Mouse (Mus musculus) cerebellum, adult 2 months (tissue): ENCODE results near the gene Cep350.

Experiments
- CTCF ChIP-seq: fragments of 200-500 bp; IDR thresholded peaks from 2 replicates; pipeline ENCODE4 v1.5.1; 2011; ENCODE audit warnings: low read depth, mild to moderate bottlenecking, control low read depth, low read length, moderate library complexity, borderline replicate concordance; ENCODE audit not compliant: insufficient read depth
- POLR2A ChIP-seq: fragments of 200-500 bp; IDR thresholded peaks from 2 replicates; pipeline ENCODE4 v1.6.1; 2011; ENCODE audit warnings: low read length, control low read depth, borderline replicate concordance; ENCODE audit not compliant: insufficient read depth

DNA sequence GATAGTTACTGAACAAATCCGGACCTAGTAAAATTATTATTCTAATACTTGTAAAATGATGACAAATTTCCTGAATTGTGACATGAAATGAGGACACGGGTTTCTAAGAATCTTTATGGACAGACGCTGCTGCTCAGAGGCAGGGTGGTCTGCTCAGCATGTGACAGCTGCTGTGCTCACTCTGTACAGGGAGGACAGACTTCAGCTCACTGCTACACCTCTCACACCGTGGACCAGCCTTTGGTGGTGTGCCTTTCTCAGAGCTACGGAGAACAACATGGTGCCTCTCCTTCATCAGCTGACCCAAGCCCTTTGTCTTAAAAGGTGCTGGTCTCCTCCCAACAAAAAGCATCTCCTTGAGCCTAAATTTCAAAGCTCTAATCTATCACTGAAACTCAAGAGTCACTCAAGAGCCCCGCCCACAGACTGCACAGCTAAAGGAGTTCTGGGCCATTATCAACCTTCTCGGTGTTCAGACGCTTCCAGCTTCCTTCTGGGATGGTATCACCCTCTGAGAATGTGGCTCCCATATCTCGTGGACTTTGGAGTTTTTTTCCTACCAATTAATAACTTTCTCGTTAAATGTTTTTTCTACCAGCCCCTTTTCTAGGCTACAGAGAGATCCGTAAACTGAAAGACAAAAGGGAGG, 176.2 kb downstream of the Cep350 start:
- TF ChIP-seq CTCF (no peak), POLR2A (no peak)
